Mouse (Mus musculus) intestine, embryonic 15.5 days (tissue): ENCODE measurements at regions not wholly inside any gene's neighbourhood (a gene's known extent, or its start where the extent isn't known, plus 50 kb on each side); places are given as distances from the start of the nearest gene placed in this dataset.

Experiments used
- ATAC-seq: fragments of 200-750 bp; cut with Nextera tagmentation; 2 replicates; pipeline ENCODE4 v1.8.0; 2017; ENCODE audit warnings: moderate TSS enrichment, moderate library complexity
- H3K27ac ChIP-seq: fragments of 300-500 bp; sonication (generic); 2 replicates; pipeline ENCODE4 v1.5.1; 2015; ENCODE audit warnings: mild to moderate bottlenecking, inconsistent platforms
- H3K27me3 ChIP-seq: fragments of 300-500 bp; sonication (generic); replicated peaks from 2 replicates; pipeline ENCODE4 v1.6.1; 2015; ENCODE audit warnings: inconsistent platforms
- H3K36me3 ChIP-seq: fragments of 300-500 bp; sonication (generic); 2 replicates; pipeline ENCODE4 v1.6.1; 2015; ENCODE audit warnings: inconsistent platforms
- H3K4me1 ChIP-seq: fragments of 300-500 bp; sonication (generic); replicated peaks from 2 replicates; pipeline ENCODE4 v1.6.1; 2015; ENCODE audit warnings: inconsistent platforms
- H3K4me2 ChIP-seq: fragments of 300-500 bp; sonication (generic); replicated peaks from 2 replicates; pipeline ENCODE4 v1.6.1; 2015; ENCODE audit warnings: mild to moderate bottlenecking, inconsistent platforms
- H3K4me3 ChIP-seq: fragments of 300-500 bp; sonication (generic); replicated peaks from 2 replicates; pipeline ENCODE4 v1.5.1; 2015; ENCODE audit warnings: inconsistent platforms
- H3K9ac ChIP-seq: fragments of 300-500 bp; sonication (generic); 2 replicates; pipeline ENCODE4 v1.6.1; 2015; ENCODE audit warnings: inconsistent platforms
- H3K9me3 ChIP-seq: fragments of 300-500 bp; sonication (generic); 2 replicates; pipeline ENCODE4 v1.6.1; 2016; ENCODE audit warnings: inconsistent platforms
- WGBS: fragments of 180-500 bp; shearing (Covaris S2); methylation state at CpG from one replicate; pipeline ENCODE4 v1.1.7; 2015; 5-methylcytosine and 5-hydroxymethylcytosine counted together

GRCm38 (mm10) chr9:13905086-13905669, 77.7 kb downstream of the Fam76b start:
- Histone ChIP-seq H3K9me3 (no peaks in the 10 kb centered on the region), H3K27me3 (no peaks in the 10 kb centered on the region), H3K4me2 (no peak overlapping the region), H3K36me3 (no peaks in the 10 kb centered on the region), H3K4me3 (no peak overlapping the region), H3K9ac (no peak overlapping the region), H3K27ac (no peak overlapping the region), H3K4me1 (no peaks in the 10 kb centered on the region)
- WGBS: 82% methylated on average over 14 of the region's 14 CpGs
- no peak for ATAC-seq

GRCm38 (mm10) chr9:13906736-13907135, 79.2 kb downstream of the Fam76b start:
- Histone ChIP-seq H3K9ac (no peak overlapping the region), H3K27me3 (no peaks in the 10 kb centered on the region), H3K4me2 (no peak overlapping the region), H3K27ac (no peak overlapping the region), H3K9me3 (no peaks in the 10 kb centered on the region), H3K4me3 (no peak overlapping the region), H3K4me1 (no peaks in the 10 kb centered on the region), H3K36me3 (no peaks in the 10 kb centered on the region)
- ATAC-seq: no peak
- WGBS: 92% methylated on average over 6 of the region's 6 CpGs

GRCm38 (mm10) chr9:13909604-13910003, 82.1 kb downstream of the Fam76b start:
- H3K36me3 ChIP-seq: no peaks in the 10 kb centered on the region
- no peak overlapping the region for H3K27ac ChIP-seq
- no peak overlapping the region for H3K4me2 ChIP-seq
- 79% methylated on average over 3 of the region's 3 CpGs for WGBS
- no peaks in the 10 kb centered on the region for H3K27me3 ChIP-seq
- H3K9me3 ChIP-seq: no peaks in the 10 kb centered on the region
- H3K9ac ChIP-seq: no peak overlapping the region
- H3K4me3 ChIP-seq: no peak overlapping the region
- no peak for ATAC-seq
- no peaks in the 10 kb centered on the region for H3K4me1 ChIP-seq

- no peak overlapping the region for H3K27ac ChIP-seq
- ATAC-seq: no peak
- 57% methylated on average over 2 of the region's 2 CpGs for WGBS
Observed at GRCm38 (mm10) chr9:13910091-13910490, 82.6 kb downstream of the Fam76b start.

GRCm38 (mm10) chr9:13913459-13913858, 85.9 kb downstream of the Fam76b start:
- Histone ChIP-seq H3K4me2 (no peak overlapping the region), H3K4me1 (no peaks in the 10 kb centered on the region), H3K4me3 (no peak overlapping the region), H3K9me3 (no peaks in the 10 kb centered on the region), H3K27me3 (no peaks in the 10 kb centered on the region), H3K36me3 (no peaks in the 10 kb centered on the region), H3K9ac (no peak overlapping the region), H3K27ac (no peak overlapping the region)
- ATAC-seq: no peak
- WGBS: 72% methylated on average over 3 of the region's 3 CpGs

More at GRCm38 (mm10) chr9:13910091-13910490, 82.6 kb downstream of the Fam76b start:
- H3K27me3 ChIP-seq: no peaks in the 10 kb centered on the region
- no peak overlapping the region for H3K4me2 ChIP-seq
- H3K36me3 ChIP-seq: no peaks in the 10 kb centered on the region
- no peak overlapping the region for H3K9ac ChIP-seq
- no peaks in the 10 kb centered on the region for H3K4me1 ChIP-seq
- H3K4me3 ChIP-seq: no peak overlapping the region
- no peaks in the 10 kb centered on the region for H3K9me3 ChIP-seq

- no peak for ATAC-seq
- Histone ChIP-seq H3K4me1 (no peaks in the 10 kb centered on the region), H3K27ac (no peak overlapping the region), H3K9me3 (no peaks in the 10 kb centered on the region), H3K36me3 (no peaks in the 10 kb centered on the region), H3K27me3 (no peaks in the 10 kb centered on the region), H3K4me2 (no peak overlapping the region), H3K9ac (no peak overlapping the region), H3K4me3 (no peak overlapping the region)
- 83% methylated on average over 9 of the region's 9 CpGs for WGBS
Observed at GRCm38 (mm10) chr9:13914131-13914530, 86.6 kb downstream of the Fam76b start.

- 86% methylated on average over 3 of the region's 3 CpGs for WGBS
- Histone ChIP-seq H3K4me2 (no peak overlapping the region), H3K9ac (no peak overlapping the region), H3K9me3 (no peaks in the 10 kb centered on the region), H3K27ac (no peak overlapping the region), H3K36me3 (no peaks in the 10 kb centered on the region), H3K27me3 (no peaks in the 10 kb centered on the region), H3K4me1 (no peaks in the 10 kb centered on the region; the same call in 1 of the 2 replicates), H3K4me3 (no peak overlapping the region)
- ATAC-seq: no peak
Observed at GRCm38 (mm10) chr9:13914847-13915246, 87.3 kb downstream of the Fam76b start.

GRCm38 (mm10) chr9:13916837-13917236, 89.3 kb downstream of the Fam76b start:
- 82% methylated on average over 7 of the region's 7 CpGs for WGBS
- no peak for ATAC-seq
- no peaks in the 10 kb centered on the region for H3K9me3 ChIP-seq
- no peak overlapping the region for H3K4me2 ChIP-seq
- no peak overlapping the region for H3K4me3 ChIP-seq
- H3K27me3 ChIP-seq: no peaks in the 10 kb centered on the region
- H3K36me3 ChIP-seq: no peaks in the 10 kb centered on the region
- no peak overlapping the region for H3K27ac ChIP-seq
- H3K4me1 ChIP-seq: no peaks in the 10 kb centered on the region; the same call in 1 of the 2 replicates
- H3K9ac ChIP-seq: no peak overlapping the region

GRCm38 (mm10) chr9:13918606-13919202, 91.2 kb downstream of the Fam76b start:
- no peak overlapping the region for H3K9ac ChIP-seq
- no peak for ATAC-seq
- 44% methylated on average over 7 of the region's 7 CpGs for WGBS

GRCm38 (mm10) chr9:13919739-13920410, 92.4 kb downstream of the Fam76b start:
- no peaks in the 10 kb centered on the region for H3K36me3 ChIP-seq
- no peaks in the 10 kb centered on the region for H3K27me3 ChIP-seq
- no peak overlapping the region for H3K27ac ChIP-seq
- no peak overlapping the region for H3K4me3 ChIP-seq
- ATAC-seq: no peak
- 71% methylated on average over 9 of the region's 9 CpGs for WGBS
- no peaks in the 10 kb centered on the region for H3K9me3 ChIP-seq
- no peak overlapping the region for H3K9ac ChIP-seq
- H3K4me1 ChIP-seq: no peaks in the 10 kb centered on the region; the same call in 1 of the 2 replicates
- no peak overlapping the region for H3K4me2 ChIP-seq

More at GRCm38 (mm10) chr9:13918606-13919202, 91.2 kb downstream of the Fam76b start:
- H3K9me3 ChIP-seq: no peaks in the 10 kb centered on the region
- no peak overlapping the region for H3K27ac ChIP-seq
- H3K4me1 ChIP-seq: no peaks in the 10 kb centered on the region; the same call in 1 of the 2 replicates
- H3K27me3 ChIP-seq: no peaks in the 10 kb centered on the region
- H3K4me3 ChIP-seq: no peak overlapping the region
- H3K4me2 ChIP-seq: no peak overlapping the region
- H3K36me3 ChIP-seq: no peaks in the 10 kb centered on the region

- Histone ChIP-seq H3K36me3 (no peaks in the 10 kb centered on the region), H3K9ac (no peak overlapping the region), H3K27me3 (no peaks in the 10 kb centered on the region), H3K4me3 (no peak overlapping the region), H3K4me2 (no peak overlapping the region), H3K4me1 (no peaks in the 10 kb centered on the region; the same call in 1 of the 2 replicates), H3K9me3 (no peaks in the 10 kb centered on the region), H3K27ac (no peak overlapping the region)
- no peak for ATAC-seq
- 63% methylated on average over 1 of the region's 1 CpGs for WGBS
Observed at GRCm38 (mm10) chr9:13920623-13921022, 93.1 kb downstream of the Fam76b start.

GRCm38 (mm10) chr9:13932001-13932508, 104.5 kb downstream of the Fam76b start:
- no peaks in the 10 kb centered on the region for H3K9me3 ChIP-seq
- peak; percentile 51 for ATAC-seq

More at GRCm38 (mm10) chr9:13932001-13932508, 104.5 kb downstream of the Fam76b start:
- H3K27me3 ChIP-seq: no peaks in the 10 kb centered on the region
- 41% methylated on average over 6 of the region's 6 CpGs for WGBS
- H3K27ac ChIP-seq: no peak overlapping the region
- no peak overlapping the region for H3K4me2 ChIP-seq
- no peaks in the 10 kb centered on the region for H3K36me3 ChIP-seq
- no peak overlapping the region for H3K4me3 ChIP-seq
- H3K9ac ChIP-seq: no peak overlapping the region
- no peaks in the 10 kb centered on the region for H3K4me1 ChIP-seq
